Mouse (Mus musculus) yolk sac, embryonic 10.5 days (tissue): ENCODE results near the gene Tor1aip2.

Experiments
- DNase-seq: peaks from one replicate; pipeline ENCODE4 v3.0.0-alpha.2; 2017; ENCODE audit warnings: low spot score

Tor1aip2 gene

DNA sequence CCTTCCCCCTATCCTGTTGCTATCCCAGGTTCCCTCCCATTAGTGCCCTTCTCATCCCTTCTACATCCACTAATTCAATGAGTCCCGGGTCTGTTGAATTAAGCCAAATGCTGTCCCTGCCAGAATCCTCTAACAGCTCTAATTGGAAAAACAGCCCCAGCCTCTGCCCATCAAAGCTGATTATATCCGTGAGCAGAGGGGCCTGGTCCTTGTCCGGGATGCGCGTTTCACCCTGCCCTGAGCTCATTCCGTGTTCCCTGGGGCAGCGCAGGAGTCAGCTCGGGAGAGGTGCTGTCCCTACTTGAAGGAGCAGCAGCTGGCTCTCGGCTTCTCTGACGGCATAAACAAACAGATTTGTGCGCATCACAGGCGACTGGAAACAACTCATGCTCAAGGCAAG is 76.5 kb downstream of the Tor1aip2 start:
- DNase-seq: no peak

- DNase-seq: no peak
These were observed 76.9 kb downstream of the Tor1aip2 start for GRCm38 (mm10) chr1:156112142-156112541.

DNA sequence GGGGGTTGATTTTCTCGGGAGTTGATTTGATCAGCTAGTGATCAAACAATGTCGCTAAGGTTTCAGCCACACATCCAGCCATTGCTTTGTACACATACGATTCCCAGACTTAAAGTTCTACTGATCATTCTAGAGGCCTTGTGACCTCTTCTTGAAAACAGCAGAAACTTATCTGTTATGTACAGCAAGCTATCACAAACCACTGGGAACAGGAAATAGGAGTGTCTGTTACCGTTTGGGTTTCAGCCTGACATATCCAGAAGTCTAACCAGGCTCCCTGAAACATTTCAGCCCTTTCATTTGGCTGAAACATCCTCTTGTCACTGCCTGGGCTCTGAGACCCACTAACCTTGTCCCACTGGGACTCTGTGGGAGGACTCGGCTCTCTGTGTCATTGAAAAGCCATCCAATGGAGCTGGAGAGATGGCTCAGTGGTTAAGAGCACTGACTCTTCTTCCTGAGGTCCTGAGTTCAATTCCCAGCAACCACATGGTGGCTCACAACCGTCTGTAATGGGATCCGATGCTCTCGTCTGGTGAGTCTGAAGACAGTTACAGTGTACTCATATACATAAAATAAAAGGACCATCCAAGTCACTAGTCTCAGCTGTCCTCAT is 78.8 kb downstream of the Tor1aip2 start:
- no peak for DNase-seq

GRCm38 (mm10) chr1:156116770-156117169 is 81.6 kb downstream of the Tor1aip2 start:
- no peak for DNase-seq
